Mouse (Mus musculus): ENCODE measurements around the gene Ilf3. TPM values are rescaled to one million over a fixed set of nuclear protein-coding genes. Genes with fewer than 3 reads are reported as not detected.
A peak's percentile ranks its signal among the peaks of the same experiment; 100 is the strongest.

Gene Ilf3
- polyA plus RNA-seq, 1 experiment = 31.9 TPM

DNA sequence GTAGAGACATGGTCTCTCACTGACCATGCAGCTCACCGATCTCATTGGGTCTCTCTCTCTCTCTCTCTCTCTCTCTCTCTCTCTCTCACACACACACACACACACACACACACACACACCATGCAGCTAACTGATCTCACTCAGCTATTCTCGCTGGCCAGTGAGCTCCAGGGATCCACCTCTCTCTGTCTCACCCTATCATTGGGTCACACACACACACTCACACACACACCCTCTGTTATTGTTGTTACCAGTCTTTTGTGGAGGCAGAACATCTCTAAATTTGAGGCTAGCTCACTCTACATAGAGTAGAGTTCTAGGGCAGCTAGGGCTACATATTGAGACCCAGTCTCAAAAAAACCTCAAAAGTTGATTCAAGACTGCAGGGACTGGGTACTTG is 58.9 kb downstream of the Ilf3 start:
- Histone ChIP-seq H3K4me1 (ENCODE audit: control insufficient read depth, insufficient read depth, low read length) (peaks cover 48% of the 10 kb centered on the region), H3K27me3 (replicated peaks; ENCODE audit: control insufficient read depth, insufficient read depth, low read length) (no peaks in the 10 kb centered on the region), H3K27ac (ENCODE audit: insufficient read depth, low read depth, low read length) (no peak overlapping the region), H3K36me3 (ENCODE audit: control insufficient read depth, insufficient read depth, low read length) (no peaks in the 10 kb centered on the region), H3K4me3 (ENCODE audit: insufficient read depth, low read depth, low read length) (no peak overlapping the region)
- 31% methylated on average over 2 of the region's 2 CpGs for WGBS
- no peak for DNase-seq
- no peak for TF ChIP-seq POLR2A (IDR thresholded peaks at IDR 0.05; ENCODE audit: low read depth, low read length)

DNA sequence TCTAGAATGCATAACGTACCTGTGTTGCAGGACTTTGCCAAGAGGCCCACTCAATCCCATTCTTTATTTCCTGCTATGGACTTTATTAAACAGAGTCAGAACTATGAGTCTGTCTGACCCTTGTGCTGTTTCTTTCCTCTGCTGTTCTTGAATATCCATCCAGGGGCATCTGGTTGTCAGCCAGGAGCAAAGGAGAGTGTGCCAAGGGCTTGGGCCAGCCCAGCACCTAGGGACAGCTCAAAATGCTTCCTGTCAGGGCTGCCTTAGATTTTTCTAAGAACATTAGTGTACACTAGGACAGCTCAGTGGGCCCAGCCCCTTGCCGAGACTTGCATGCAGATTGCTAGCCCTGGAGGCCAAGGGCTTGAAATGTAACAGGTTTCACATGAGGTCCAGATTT is 60.1 kb downstream of the Ilf3 start:
- 19% methylated on average over 2 of the region's 2 CpGs for WGBS
- Histone ChIP-seq H3K27ac (ENCODE audit: insufficient read depth, low read depth, low read length) (peak overlapping the region; percentile 55), H3K4me1 (ENCODE audit: control insufficient read depth, insufficient read depth, low read length) (peaks cover 48% of the 10 kb centered on the region), H3K36me3 (ENCODE audit: control insufficient read depth, insufficient read depth, low read length) (no peaks in the 10 kb centered on the region), H3K4me3 (ENCODE audit: insufficient read depth, low read depth, low read length) (no peak overlapping the region), H3K27me3 (replicated peaks; ENCODE audit: control insufficient read depth, insufficient read depth, low read length) (no peaks in the 10 kb centered on the region)
- peak; percentile 90 for DNase-seq
- TF ChIP-seq CTCF (conservative IDR thresholded peaks at IDR 0.05; ENCODE audit: insufficient read depth, insufficient read length, low read depth, low read length) = no peak
- TF ChIP-seq POLR2A (IDR thresholded peaks at IDR 0.05; ENCODE audit: low read depth, low read length) = no peak

DNA sequence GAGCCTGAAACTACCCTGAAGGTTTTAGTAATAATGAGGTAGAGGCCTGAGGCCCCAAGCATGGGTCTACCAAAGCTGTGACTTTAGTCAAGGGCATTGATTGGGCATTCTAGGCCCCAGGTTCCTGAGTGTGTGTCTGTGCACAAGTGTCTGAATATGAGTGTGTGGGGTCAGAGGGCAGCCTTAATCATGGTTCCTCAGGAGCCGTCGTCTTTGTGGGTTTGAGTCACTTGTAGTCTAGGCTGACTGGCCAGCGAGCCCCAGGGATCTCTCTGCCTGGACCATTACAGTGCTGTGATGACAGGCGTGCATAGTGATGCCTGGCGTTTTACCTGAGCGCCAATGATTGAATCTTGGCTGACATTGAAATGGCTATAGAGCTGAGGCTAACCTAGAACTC is 60.5 kb downstream of the Ilf3 start:
- WGBS = 63% methylated on average over 6 of the region's 6 CpGs
- no peak for DNase-seq
- Histone ChIP-seq H3K4me1 (ENCODE audit: control insufficient read depth, insufficient read depth, low read length) (peaks cover 50% of the 10 kb centered on the region), H3K27me3 (replicated peaks; ENCODE audit: control insufficient read depth, insufficient read depth, low read length) (no peaks in the 10 kb centered on the region), H3K4me3 (ENCODE audit: insufficient read depth, low read depth, low read length) (no peak overlapping the region), H3K36me3 (ENCODE audit: control insufficient read depth, insufficient read depth, low read length) (no peaks in the 10 kb centered on the region), H3K27ac (ENCODE audit: insufficient read depth, low read depth, low read length) (peak overlapping the region; percentile 55)
- no peak for TF ChIP-seq POLR2A (IDR thresholded peaks at IDR 0.05; ENCODE audit: low read depth, low read length)
- TF ChIP-seq CTCF (conservative IDR thresholded peaks at IDR 0.05; ENCODE audit: insufficient read depth, insufficient read length, low read depth, low read length) = no peak

DNA sequence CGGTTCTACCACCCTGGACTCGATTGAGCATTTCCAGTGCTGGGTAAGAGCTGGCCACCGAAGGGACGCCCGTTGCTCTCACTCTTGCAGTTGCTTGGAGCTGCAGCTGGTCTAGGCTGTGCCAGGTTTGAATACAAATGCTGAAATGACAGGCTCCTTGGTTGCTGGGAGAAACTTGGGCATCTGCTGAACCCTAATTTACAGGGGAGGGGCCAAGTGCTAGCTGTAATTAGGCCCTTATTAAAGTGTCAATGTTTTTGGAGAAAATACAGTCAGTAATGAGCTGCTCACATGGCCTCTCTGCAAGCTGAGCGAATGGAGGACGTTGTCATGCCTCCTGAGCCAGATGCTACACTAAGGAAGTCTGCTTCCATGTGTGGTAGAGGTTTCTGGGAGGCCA is 63.1 kb downstream of the Ilf3 start:
- H3K4me3 ChIP-seq (ENCODE audit: insufficient read depth, low read depth, low read length) = no peak overlapping the region
- DNase-seq = no peak
- TF ChIP-seq CTCF (conservative IDR thresholded peaks at IDR 0.05; ENCODE audit: insufficient read depth, insufficient read length, low read depth, low read length) (no peak), POLR2A (IDR thresholded peaks at IDR 0.05; ENCODE audit: low read depth, low read length) (no peak)
- H3K36me3 ChIP-seq (ENCODE audit: control insufficient read depth, insufficient read depth, low read length) = no peaks in the 10 kb centered on the region
- H3K4me1 ChIP-seq (ENCODE audit: control insufficient read depth, insufficient read depth, low read length) = peaks cover 56% of the 10 kb centered on the region
- H3K27ac ChIP-seq (ENCODE audit: insufficient read depth, low read depth, low read length) = no peak overlapping the region
- H3K27me3 ChIP-seq (replicated peaks; ENCODE audit: control insufficient read depth, insufficient read depth, low read length) = no peaks in the 10 kb centered on the region
- 51% methylated on average over 7 of the region's 7 CpGs for WGBS

DNA sequence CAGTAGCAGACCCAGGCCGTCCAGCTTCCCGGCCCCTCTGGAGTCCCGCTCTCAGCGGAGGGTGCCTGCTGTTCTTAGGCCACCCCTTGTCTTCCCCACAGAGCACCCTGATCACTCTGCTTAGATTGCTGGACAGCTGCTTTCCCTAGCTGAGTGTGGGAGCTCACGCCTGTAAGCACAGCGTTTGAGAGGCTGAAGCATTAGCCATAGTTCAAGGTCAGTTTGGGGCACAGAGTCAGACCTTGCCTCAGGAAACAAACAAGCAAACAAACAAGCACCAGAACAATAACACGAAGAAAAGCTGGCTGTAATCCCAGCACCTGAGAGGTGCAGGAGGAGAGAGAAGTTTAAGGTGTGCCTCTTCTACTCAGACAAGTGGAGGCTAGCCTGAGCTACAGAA is 64.4 kb downstream of the Ilf3 start:
- WGBS = 62% methylated on average over 7 of the region's 7 CpGs
- no peak overlapping the region for H3K4me3 ChIP-seq (ENCODE audit: insufficient read depth, low read depth, low read length)
- H3K4me1 ChIP-seq (ENCODE audit: control insufficient read depth, insufficient read depth, low read length) = peaks cover 58% of the 10 kb centered on the region
- H3K27ac ChIP-seq (ENCODE audit: insufficient read depth, low read depth, low read length) = peak overlapping the region; percentile 32
- TF ChIP-seq POLR2A (IDR thresholded peaks at IDR 0.05; ENCODE audit: low read depth, low read length) (no peak), CTCF (conservative IDR thresholded peaks at IDR 0.05; ENCODE audit: insufficient read depth, insufficient read length, low read depth, low read length) (no peak)
- H3K27me3 ChIP-seq (replicated peaks; ENCODE audit: control insufficient read depth, insufficient read depth, low read length) = no peaks in the 10 kb centered on the region
- no peaks in the 10 kb centered on the region for H3K36me3 ChIP-seq (ENCODE audit: control insufficient read depth, insufficient read depth, low read length)
- DNase-seq = no peak

DNA sequence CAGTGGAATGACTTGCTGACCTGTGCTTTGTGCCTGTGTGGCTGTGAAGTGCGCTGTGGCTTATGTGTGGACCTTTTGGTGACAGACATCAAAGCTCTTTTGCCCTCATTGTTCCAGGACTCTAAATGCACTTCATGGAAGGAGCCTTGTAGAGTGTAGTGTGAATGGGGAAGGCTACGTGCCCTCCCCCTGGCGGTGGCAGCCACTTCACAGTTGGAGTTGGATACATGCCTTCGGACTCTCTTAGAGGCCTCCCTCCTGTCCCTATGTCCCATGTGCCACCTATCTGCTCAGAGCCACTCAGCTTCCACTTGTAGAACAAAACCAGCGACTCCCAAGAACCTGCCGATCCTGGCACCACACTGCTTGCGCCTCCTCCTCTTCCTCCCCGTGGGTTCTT is 66.1 kb downstream of the Ilf3 start:
- no peaks in the 10 kb centered on the region for H3K27me3 ChIP-seq (replicated peaks; ENCODE audit: control insufficient read depth, insufficient read depth, low read length)
- H3K4me1 ChIP-seq (ENCODE audit: control insufficient read depth, insufficient read depth, low read length) = peaks cover 55% of the 10 kb centered on the region
- no peak overlapping the region for H3K4me3 ChIP-seq (ENCODE audit: insufficient read depth, low read depth, low read length)
- TF ChIP-seq CTCF (conservative IDR thresholded peaks at IDR 0.05; ENCODE audit: insufficient read depth, insufficient read length, low read depth, low read length) (no peak), POLR2A (IDR thresholded peaks at IDR 0.05; ENCODE audit: low read depth, low read length) (no peak)
- no peak overlapping the region for H3K27ac ChIP-seq (ENCODE audit: insufficient read depth, low read depth, low read length)
- H3K36me3 ChIP-seq (ENCODE audit: control insufficient read depth, insufficient read depth, low read length) = no peaks in the 10 kb centered on the region
- no peak for DNase-seq
- WGBS = 77% methylated on average over 8 of the region's 8 CpGs

DNA sequence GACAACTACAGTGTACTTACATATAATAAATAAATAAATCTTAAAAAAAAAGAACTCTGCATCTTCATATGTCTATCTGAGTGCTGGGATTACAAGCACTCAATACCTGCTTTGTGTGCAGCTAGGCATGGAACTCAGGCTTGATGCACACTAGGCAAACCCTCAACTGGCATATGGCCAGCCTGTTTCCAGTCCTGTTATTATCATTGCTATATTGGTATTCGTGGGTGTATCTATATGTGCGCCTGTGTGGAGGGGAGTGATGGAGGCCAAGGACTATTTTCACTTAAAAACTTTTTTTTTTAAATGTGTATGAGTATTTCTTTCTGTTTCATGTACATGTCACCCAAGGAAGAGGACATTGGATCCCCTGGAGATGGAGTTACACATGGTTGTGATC is 66.7 kb downstream of the Ilf3 start:
- 79% methylated on average over 2 of the region's 2 CpGs for WGBS
- peaks cover 54% of the 10 kb centered on the region for H3K4me1 ChIP-seq (ENCODE audit: control insufficient read depth, insufficient read depth, low read length)
- no peak for DNase-seq

More for the DNA sequence above, 66.7 kb downstream of the Ilf3 start:
- Histone ChIP-seq H3K27ac (ENCODE audit: insufficient read depth, low read depth, low read length) (no peak overlapping the region), H3K36me3 (ENCODE audit: control insufficient read depth, insufficient read depth, low read length) (no peaks in the 10 kb centered on the region), H3K27me3 (replicated peaks; ENCODE audit: control insufficient read depth, insufficient read depth, low read length) (no peaks in the 10 kb centered on the region), H3K4me3 (ENCODE audit: insufficient read depth, low read depth, low read length) (no peak overlapping the region)
- TF ChIP-seq POLR2A (IDR thresholded peaks at IDR 0.05; ENCODE audit: low read depth, low read length) (no peak), CTCF (conservative IDR thresholded peaks at IDR 0.05; ENCODE audit: insufficient read depth, insufficient read length, low read depth, low read length) (no peak)

Data from kidney, adult 2 months (tissue).